Mouse (Mus musculus): ENCODE measurements at regions not wholly inside any gene's neighbourhood (a gene's known extent, or its start where the extent isn't known, plus 50 kb on each side); places are given as distances from the start of the nearest gene placed in this dataset.

DNA sequence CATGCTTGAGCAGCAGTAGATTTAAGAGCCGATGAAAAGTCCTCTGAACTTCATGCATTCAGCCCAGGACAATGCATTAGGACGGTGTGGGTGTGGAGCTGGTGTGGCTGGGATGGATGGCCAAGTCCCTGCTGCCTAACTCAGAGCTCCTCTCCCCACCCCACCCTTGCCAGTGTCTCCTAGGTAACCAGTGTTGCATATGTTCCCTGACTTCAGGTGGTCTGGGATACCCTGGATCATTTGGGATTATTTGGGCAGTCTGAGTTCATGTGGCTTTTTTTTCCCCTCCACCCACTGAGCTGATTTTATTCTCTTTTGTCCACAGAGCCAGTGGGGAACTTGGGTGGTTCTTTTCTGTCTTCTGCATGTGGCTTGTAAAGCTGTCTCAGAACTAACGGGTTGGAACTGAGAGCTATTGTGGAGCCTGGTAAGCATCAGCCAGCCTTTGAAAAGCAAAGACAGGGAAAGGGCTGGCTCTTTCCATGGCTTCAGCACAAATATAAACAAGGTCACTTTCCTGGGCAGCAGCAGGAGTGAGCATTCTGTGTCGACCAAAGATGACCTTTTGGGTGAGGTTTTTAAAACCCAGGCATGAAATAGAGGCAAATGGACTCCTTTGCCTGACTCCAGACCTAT is 205.1 kb upstream of the Bmp2 start:
- H3K4me1 ChIP-seq, result peaks cover 23% of the 10 kb centered on the region
- H3K27me3 ChIP-seq (ENCODE audit: poor library complexity, severe bottlenecking), result peaks cover 83% of the 10 kb centered on the region
- WGBS, result 17% methylated on average over 4 of the region's 4 CpGs
- H3K36me3 ChIP-seq (replicated peaks), result no peaks in the 10 kb centered on the region
- no peaks in the 10 kb centered on the region for H3K9me3 ChIP-seq
- DNase-seq (ENCODE audit: extremely low spot score, low spot score), result peak; percentile 46
- H3K27ac ChIP-seq, result no peak overlapping the region; the same call in 1 of the 2 replicates
- H3K4me3 ChIP-seq, result no peak overlapping the region

- Histone ChIP-seq H3K9me3 (no peaks in the 10 kb centered on the region), H3K4me1 (peaks cover 15% of the 10 kb centered on the region), H3K27ac (no peak overlapping the region), H3K36me3 (replicated peaks) (no peaks in the 10 kb centered on the region), H3K4me3 (no peak overlapping the region), H3K27me3 (ENCODE audit: poor library complexity, severe bottlenecking) (peaks cover 64% of the 10 kb centered on the region)
- DNase-seq (ENCODE audit: extremely low spot score, low spot score), result no peak
- 69% methylated on average over 3 of the region's 3 CpGs for WGBS
These were observed 200.7 kb upstream of the Bmp2 start for GRCm38 (mm10) chr2:133351306-133351705.

DNA sequence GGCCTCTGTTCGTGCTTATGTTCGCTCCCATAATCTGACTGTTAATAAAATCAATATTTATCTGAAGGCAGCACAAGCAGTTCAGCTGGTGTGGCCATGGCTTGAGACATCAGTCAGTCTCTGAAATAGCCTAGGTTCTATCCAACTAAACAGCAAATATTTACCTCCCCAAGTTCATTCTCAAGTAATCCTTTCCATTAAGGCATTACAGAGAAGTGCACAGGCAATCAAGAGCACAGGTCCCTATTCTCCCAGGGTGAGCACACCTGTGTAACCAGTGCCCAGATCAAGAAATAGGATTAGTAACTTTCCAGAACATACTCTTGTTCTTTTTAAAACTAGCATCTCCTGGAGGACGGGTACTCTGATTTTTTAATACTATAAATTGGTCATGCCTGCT is 199.2 kb upstream of the Bmp2 start:
- H3K4me1 ChIP-seq, result peaks cover 3% of the 10 kb centered on the region; the same call in 1 of the 2 replicates
- no peak overlapping the region for H3K27ac ChIP-seq
- no peaks in the 10 kb centered on the region for H3K9me3 ChIP-seq
- H3K4me3 ChIP-seq, result no peak overlapping the region
- no peaks in the 10 kb centered on the region for H3K36me3 ChIP-seq (replicated peaks)
- 85% methylated on average over 3 of the region's 3 CpGs for WGBS
- peaks cover 73% of the 10 kb centered on the region for H3K27me3 ChIP-seq (ENCODE audit: poor library complexity, severe bottlenecking)
- DNase-seq (ENCODE audit: extremely low spot score, low spot score), result no peak

DNA sequence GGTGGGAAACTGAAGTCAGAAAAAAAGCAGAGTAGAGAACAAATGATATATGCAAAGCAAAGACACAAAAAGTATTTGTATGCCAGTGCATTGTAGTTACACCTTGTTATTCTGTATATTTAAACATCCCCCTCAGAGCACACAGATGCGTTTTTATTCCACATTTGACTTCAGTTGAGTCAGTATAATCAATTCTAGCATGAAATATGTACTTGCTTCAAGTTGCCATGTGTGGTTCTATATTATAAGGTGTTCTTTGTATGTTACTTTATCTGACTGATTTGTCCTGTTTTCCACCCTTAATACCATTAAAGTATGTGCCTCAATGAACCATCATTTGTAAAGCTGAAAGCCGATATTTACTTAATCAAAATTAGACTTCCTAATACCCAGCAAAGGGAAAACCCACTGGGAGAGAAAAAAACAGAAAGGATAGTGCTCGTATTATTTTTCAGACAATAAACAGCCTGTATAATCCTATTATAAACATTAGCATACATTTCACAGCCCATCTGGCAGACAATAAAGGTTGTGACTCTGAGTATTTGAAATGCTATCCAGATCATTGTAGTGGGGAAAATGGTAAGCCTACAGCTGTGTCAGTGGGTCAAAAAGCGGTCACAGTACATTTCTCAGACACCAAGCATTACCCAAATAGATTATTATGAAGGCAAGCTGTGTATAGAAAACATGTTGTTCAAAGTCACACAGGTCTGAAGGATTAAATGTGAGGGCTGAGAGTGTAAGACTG is 189.1 kb upstream of the Bmp2 start:
- no peaks in the 10 kb centered on the region for H3K9me3 ChIP-seq
- no peak overlapping the region for H3K4me3 ChIP-seq
- H3K36me3 ChIP-seq (replicated peaks), result no peaks in the 10 kb centered on the region
- 70% methylated on average over 4 of the region's 4 CpGs for WGBS
- H3K27me3 ChIP-seq (ENCODE audit: poor library complexity, severe bottlenecking), result peaks cover 46% of the 10 kb centered on the region
- no peak overlapping the region for H3K27ac ChIP-seq
- no peaks in the 10 kb centered on the region for H3K4me1 ChIP-seq
- DNase-seq (ENCODE audit: extremely low spot score, low spot score), result no peak

DNA sequence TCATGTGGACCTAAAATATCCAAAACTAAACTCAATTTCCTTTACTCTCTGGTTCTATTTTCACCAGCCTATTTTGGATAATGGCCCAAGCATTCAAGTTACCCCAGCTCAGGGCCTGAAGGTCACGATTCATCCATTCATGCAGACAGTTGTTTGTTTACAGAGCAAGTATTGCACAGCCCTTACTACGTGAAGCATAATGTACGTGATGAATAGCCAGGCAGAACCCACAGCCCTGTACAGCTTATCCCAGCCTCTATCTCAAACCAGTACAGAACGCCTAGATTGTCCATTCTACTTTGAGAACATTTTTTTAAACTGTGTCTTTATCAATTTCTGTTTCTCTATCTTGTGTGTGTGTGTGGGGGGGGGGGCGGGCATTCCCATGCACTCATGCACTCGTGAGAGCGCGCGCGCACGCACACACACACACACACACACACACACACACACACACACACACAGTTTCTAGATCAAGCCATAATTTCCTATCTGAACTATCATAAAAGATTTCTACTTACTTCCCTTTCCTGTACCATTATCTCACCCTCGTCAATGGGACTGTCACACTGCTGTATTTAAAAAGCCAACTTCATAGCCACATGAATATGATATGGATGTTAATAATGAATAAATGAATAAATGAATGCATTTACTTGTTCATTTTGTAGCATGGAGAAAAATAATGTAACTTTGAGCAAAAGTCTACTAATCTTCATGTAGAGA is 180.3 kb upstream of the Bmp2 start:
- peaks cover 8% of the 10 kb centered on the region; the same call in 1 of the 2 replicates for H3K27me3 ChIP-seq (ENCODE audit: poor library complexity, severe bottlenecking)
- WGBS, result 91% methylated on average over 12 of the region's 12 CpGs
- H3K36me3 ChIP-seq (replicated peaks), result no peaks in the 10 kb centered on the region
- no peaks in the 10 kb centered on the region for H3K9me3 ChIP-seq
- H3K4me3 ChIP-seq, result no peak overlapping the region
- no peak overlapping the region for H3K27ac ChIP-seq
- H3K4me1 ChIP-seq, result peaks cover 3% of the 10 kb centered on the region; the same call in 1 of the 2 replicates
- DNase-seq (ENCODE audit: extremely low spot score, low spot score), result no peak

DNA sequence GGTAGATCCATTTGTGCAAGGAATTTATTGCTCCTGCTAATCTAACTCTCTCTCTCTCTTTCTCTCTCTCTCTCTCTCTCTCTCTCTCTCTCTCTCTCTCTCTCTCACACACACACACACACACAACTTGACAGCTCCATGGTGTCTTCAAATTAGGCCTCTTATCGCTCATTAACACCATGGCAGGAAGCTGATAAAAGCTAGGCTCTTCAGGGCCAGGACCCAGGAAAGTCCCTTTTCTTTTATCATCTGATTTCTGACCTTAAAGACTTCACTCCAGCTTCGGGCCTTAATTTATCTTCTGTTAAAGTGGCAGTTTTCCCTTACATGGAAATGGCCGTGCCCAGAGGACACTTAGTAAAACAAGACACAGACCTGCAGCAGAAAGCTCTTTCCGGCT is 178.4 kb upstream of the Bmp2 start:
- 69% methylated on average over 4 of the region's 4 CpGs for WGBS
- Histone ChIP-seq H3K27ac (0 out of 2 replicates have a peak overlapping the region, but pooled peaks have one; percentile 51), H3K4me1 (peaks cover 3% of the 10 kb centered on the region; the same call in 1 of the 2 replicates), H3K9me3 (no peaks in the 10 kb centered on the region), H3K27me3 (ENCODE audit: poor library complexity, severe bottlenecking) (no peaks in the 10 kb centered on the region), H3K36me3 (replicated peaks) (no peaks in the 10 kb centered on the region), H3K4me3 (no peak overlapping the region)
- DNase-seq (ENCODE audit: extremely low spot score, low spot score), result no peak

- Histone ChIP-seq H3K36me3 (replicated peaks) (no peaks in the 10 kb centered on the region), H3K27ac (no peak overlapping the region), H3K4me3 (no peak overlapping the region), H3K9me3 (no peaks in the 10 kb centered on the region), H3K4me1 (no peaks in the 10 kb centered on the region), H3K27me3 (ENCODE audit: poor library complexity, severe bottlenecking) (no peaks in the 10 kb centered on the region)
- whole genome bisulfite sequencing, result 75% methylated on average over 3 of the region's 3 CpGs
- no peak for DNase-seq (ENCODE audit: extremely low spot score, low spot score)
These were observed 170.9 kb upstream of the Bmp2 start for GRCm38 (mm10) chr2:133381054-133381453.

DNA sequence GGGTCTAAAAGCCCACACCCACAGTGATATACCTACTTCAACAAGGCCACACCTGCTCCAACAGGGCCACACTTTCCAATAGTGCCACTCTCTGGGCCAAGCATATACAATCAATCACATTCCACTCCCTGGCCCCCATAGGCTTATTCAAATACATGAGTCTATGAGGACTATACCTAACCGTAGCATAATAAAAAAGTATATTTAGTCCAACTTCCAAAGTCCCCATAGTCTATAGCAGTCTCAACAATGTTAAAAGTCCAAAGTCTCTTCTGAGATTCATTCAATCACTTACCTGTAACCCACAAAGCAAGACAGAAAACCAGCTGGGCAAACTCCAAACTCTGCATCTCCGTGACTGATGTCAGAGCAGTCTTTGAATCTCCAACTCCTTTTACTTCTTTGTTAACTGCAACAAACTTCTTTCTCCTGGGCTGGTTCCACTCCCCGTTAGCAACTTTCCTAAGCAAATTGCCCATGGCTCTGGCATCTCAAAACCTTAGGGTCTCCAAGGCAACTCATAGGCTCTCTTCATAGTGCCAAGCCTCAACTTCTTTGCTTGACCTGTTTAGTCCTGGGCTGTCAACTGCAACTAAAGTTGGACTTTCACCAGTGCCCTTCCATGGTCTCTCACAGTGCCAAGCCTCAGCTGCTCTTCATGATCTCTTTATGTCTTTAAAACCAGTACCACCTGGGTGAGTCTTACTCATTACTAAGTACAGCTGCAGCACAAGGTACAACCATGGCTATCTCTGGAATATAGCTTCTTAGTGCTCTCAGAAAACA is 168.6 kb upstream of the Bmp2 start:
- Histone ChIP-seq H3K4me1 (no peaks in the 10 kb centered on the region), H3K27me3 (ENCODE audit: poor library complexity, severe bottlenecking) (no peaks in the 10 kb centered on the region), H3K4me3 (no peak overlapping the region), H3K27ac (no peak overlapping the region), H3K36me3 (replicated peaks) (no peaks in the 10 kb centered on the region), H3K9me3 (no peaks in the 10 kb centered on the region)
- whole genome bisulfite sequencing, result 88% methylated on average over 3 of the region's 3 CpGs
- DNase-seq (ENCODE audit: extremely low spot score, low spot score), result no peak

GRCm38 (mm10) chr2:133385297-133385696 is 166.7 kb upstream of the Bmp2 start:
- Histone ChIP-seq H3K36me3 (replicated peaks) (no peaks in the 10 kb centered on the region), H3K9me3 (no peaks in the 10 kb centered on the region), H3K4me3 (no peak overlapping the region), H3K27me3 (ENCODE audit: poor library complexity, severe bottlenecking) (no peaks in the 10 kb centered on the region), H3K4me1 (no peaks in the 10 kb centered on the region), H3K27ac (no peak overlapping the region)
- 81% methylated on average over 2 of the region's 2 CpGs for WGBS
- DNase-seq (ENCODE audit: extremely low spot score, low spot score), result no peak

DNA sequence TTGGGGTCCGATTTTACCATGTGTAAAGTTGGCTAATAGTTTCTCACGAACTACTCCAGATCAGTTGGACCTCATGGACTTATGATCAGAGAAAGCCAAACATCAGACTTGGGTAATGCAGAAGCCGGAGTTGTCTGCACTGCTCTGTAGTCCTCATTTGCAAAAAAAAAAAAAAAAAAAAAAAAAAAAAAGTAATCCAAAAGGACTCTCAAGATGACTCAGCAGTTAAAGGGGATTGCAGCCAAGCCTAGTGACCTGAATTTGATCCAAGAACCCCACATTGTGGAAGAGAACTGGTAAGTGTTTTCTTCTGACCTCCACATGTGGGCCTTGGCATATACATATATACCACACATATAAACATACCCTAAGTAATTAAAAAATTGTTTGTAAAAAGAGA is 164.6 kb upstream of the Bmp2 start:
- no peak overlapping the region for H3K27ac ChIP-seq
- 87% methylated on average over 3 of the region's 3 CpGs for WGBS
- H3K27me3 ChIP-seq (ENCODE audit: poor library complexity, severe bottlenecking), result no peaks in the 10 kb centered on the region
- H3K4me3 ChIP-seq, result no peak overlapping the region
- H3K36me3 ChIP-seq (replicated peaks), result no peaks in the 10 kb centered on the region
- H3K4me1 ChIP-seq, result no peaks in the 10 kb centered on the region
- no peak for DNase-seq (ENCODE audit: extremely low spot score, low spot score)
- no peaks in the 10 kb centered on the region for H3K9me3 ChIP-seq

GRCm38 (mm10) chr2:133392298-133392697 is 159.7 kb upstream of the Bmp2 start:
- no peaks in the 10 kb centered on the region for H3K4me1 ChIP-seq

DNA sequence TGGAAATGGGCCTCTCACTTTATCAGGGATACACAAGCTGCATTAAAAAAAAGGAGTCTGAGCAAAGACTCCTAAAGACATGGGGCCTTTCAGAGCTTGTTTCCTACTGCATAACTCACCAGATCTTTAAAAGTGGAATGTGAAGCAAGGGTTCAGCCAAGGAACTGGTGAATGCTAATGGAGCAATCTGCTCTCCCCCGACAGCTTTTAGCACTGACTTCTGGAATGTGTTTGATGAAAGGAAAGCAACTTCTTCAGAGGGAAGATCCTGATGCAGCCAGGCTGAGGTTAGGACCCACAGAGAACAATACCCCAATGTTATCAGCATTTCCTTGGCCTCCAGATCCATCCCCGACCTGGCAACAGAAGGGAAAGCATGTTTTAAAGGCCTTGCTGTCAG is 154.4 kb upstream of the Bmp2 start:
- Histone ChIP-seq H3K27ac (no peak overlapping the region), H3K4me3 (no peak overlapping the region), H3K27me3 (ENCODE audit: poor library complexity, severe bottlenecking) (peaks cover 67% of the 10 kb centered on the region), H3K4me1 (peaks cover 24% of the 10 kb centered on the region), H3K36me3 (replicated peaks) (no peaks in the 10 kb centered on the region), H3K9me3 (no peaks in the 10 kb centered on the region)
- no peak for DNase-seq (ENCODE audit: extremely low spot score, low spot score)
- 49% methylated on average over 2 of the region's 2 CpGs for WGBS

More at GRCm38 (mm10) chr2:133392298-133392697, 159.7 kb upstream of the Bmp2 start:
- 92% methylated on average over 9 of the region's 9 CpGs for WGBS
- DNase-seq (ENCODE audit: extremely low spot score, low spot score), result no peak
- H3K27me3 ChIP-seq (ENCODE audit: poor library complexity, severe bottlenecking), result peaks cover 27% of the 10 kb centered on the region
- no peaks in the 10 kb centered on the region for H3K9me3 ChIP-seq
- H3K4me3 ChIP-seq, result no peak overlapping the region
- H3K36me3 ChIP-seq (replicated peaks), result no peaks in the 10 kb centered on the region
- H3K27ac ChIP-seq, result no peak overlapping the region

All from forebrain, embryonic 10.5 days (tissue).